Mouse (Mus musculus) c-Kit-positive CD71-positive TER-119-negative erythroid progenitor cells, embryonic 14.5 days (primary cell): ENCODE measurements around the gene Ptchd4.

Experiments used
- DNase-seq: peaks from one replicate; pipeline ENCODE4 v3.0.0-alpha.2; 2013; ENCODE audit warnings: low read depth

Ptchd4 gene

GRCm38 (mm10) chr17:42427961-42428360 is 112.2 kb downstream of the Ptchd4 start:
- no peak for DNase-seq

GRCm38 (mm10) chr17:42430380-42430779 is 114.6 kb downstream of the Ptchd4 start:
- no peak for DNase-seq

GRCm38 (mm10) chr17:42452235-42452634 is 136.5 kb downstream of the Ptchd4 start:
- DNase-seq = no peak

GRCm38 (mm10) chr17:42456441-42456840 is 140.7 kb downstream of the Ptchd4 start:
- DNase-seq = no peak

GRCm38 (mm10) chr17:42462726-42463125 is 147.0 kb downstream of the Ptchd4 start:
- DNase-seq = no peak

GRCm38 (mm10) chr17:42480173-42480991 is 164.6 kb downstream of the Ptchd4 start:
- DNase-seq = no peak

- no peak for DNase-seq
Observed at GRCm38 (mm10) chr17:42509356-42510262, 193.9 kb downstream of the Ptchd4 start.

GRCm38 (mm10) chr17:42530147-42530546 is 214.4 kb downstream of the Ptchd4 start:
- no peak for DNase-seq

- DNase-seq = no peak
Observed at GRCm38 (mm10) chr17:42549578-42549977, 233.8 kb downstream of the Ptchd4 start.
